Comparison of ENCODE assay signal across 9 mouse cellular contexts in the genomic region with DNA sequence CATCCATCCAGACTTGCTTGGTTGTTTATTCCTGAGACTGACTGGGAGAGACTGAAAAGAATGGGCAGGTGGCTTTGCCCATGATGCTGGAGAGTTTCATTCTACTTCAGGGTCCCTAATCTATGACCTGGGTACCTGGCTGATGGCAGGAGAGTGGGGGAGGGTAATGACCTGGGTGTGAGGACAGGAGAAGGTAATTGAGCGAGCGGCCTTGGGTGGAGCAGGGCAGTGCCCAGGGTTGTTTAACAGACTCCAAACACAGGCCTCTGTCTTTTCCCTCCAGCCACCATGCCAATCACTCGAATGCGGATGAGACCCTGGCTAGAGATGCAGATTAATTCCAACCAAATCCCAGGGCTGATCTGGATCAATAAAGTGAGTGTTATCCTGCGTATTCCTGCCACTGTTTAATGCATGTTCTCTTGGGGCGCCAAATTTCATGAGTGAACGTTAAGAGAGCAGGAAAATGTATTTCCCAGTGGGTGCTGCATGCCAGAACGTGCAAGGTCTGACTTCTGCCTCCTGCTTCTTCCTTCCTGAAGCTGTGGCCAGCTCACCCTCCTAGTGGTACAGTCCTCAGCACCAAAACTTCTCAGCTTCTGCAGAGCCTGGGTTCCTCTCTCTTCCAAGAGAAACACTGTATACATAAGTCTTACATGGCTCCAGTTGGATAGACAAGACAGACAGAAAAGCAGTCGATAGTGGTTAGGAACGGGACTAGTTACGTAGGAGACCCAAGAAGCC. TPM values are rescaled to one million over a fixed set of nuclear protein-coding genes. Genes with fewer than 3 reads are reported as not detected.
DNase-seq lines count a peak whose midpoint lies in the region; ATAC-seq and TF ChIP-seq lines count a peak whose summit lies in the region.
"Had no signal": no experiment of that assay in that cellular context is flagged by ENCODE, and none has a peak within 500 bp of the region (broad histone marks: within the 10 kb centered on the region; RNA-seq: fewer than 3 reads in every experiment).

No protein-coding gene starts in this region.

- H3K27ac ChIP-seq in liver, adult 2 months (replicated peaks; ENCODE audit: insufficient read depth, low read depth, low read length): peak overlapping the region; percentile 86
- H3K27ac ChIP-seq in embryonic facial prominence, embryonic 13.5 days: no peak overlapping the region

- TF ChIP-seq POLR2A in liver, adult 2 months (IDR thresholded peaks at IDR 0.05; ENCODE audit: extremely low read depth, insufficient read depth, low read length): no peak
- no peak for TF ChIP-seq POLR2A in myocyte (IDR thresholded peaks at IDR 0.05; ENCODE audit: insufficient read length, low read depth)

- DNase-seq in liver, adult 2 months (ENCODE audit: extremely low read depth, low read depth, low spot score): peak; percentile 64
- DNase-seq in liver: no peak
- peak; percentile 60 for DNase-seq in induced T-regulatory cell, adult 2 months (ENCODE audit: low read depth)
- DNase-seq in ovary, postnatal 10 days (ENCODE audit: low spot score): no peak
- DNase-seq in layer of hippocampus, adult 9-10 months (ENCODE audit: low spot score): no peak
- DNase-seq in urinary bladder, postnatal 4 days (ENCODE audit: low spot score in 2 of 2): no peak

- no peaks in the 10 kb centered on the region for H3K9me3 ChIP-seq in embryonic facial prominence, embryonic 13.5 days

- peak overlapping the region; percentile 79 for H3K4me2 ChIP-seq in embryonic facial prominence, embryonic 13.5 days
- H3K4me2 ChIP-seq in myocyte (ENCODE audit: low read depth): peak overlapping the region; percentile 86

- no peaks in the 10 kb centered on the region for H3K27me3 ChIP-seq in liver, adult 2 months (ENCODE audit: control insufficient read depth, insufficient read depth, low read length)
- H3K27me3 ChIP-seq in embryonic facial prominence, embryonic 13.5 days: peaks cover 5% of the 10 kb centered on the region
- no peaks in the 10 kb centered on the region for H3K27me3 ChIP-seq in myocyte (ENCODE audit: control insufficient read depth, insufficient read depth, insufficient read length)

- H3K4me3 ChIP-seq in liver, adult 2 months (ENCODE audit: insufficient read depth, low read depth, low read length): peak overlapping the region; percentile 81
- peak overlapping the region; percentile 75 for H3K4me3 ChIP-seq in embryonic facial prominence, embryonic 13.5 days
- peak overlapping the region; percentile 89 for H3K4me3 ChIP-seq in myocyte

- WGBS in liver, adult 2 months: 22% methylated on average over 11 of the region's 11 CpGs
- WGBS in embryonic facial prominence, embryonic 13.5 days: 83% methylated on average over 11 of the region's 11 CpGs

- TF ChIP-seq CTCF in liver, adult 2 months (IDR thresholded peaks at IDR 0.05; ENCODE audit: low read depth, low read length): no peak

- H3K4me1 ChIP-seq in liver, adult 2 months (ENCODE audit: control insufficient read depth, insufficient read depth, low read length): peaks cover 14% of the 10 kb centered on the region
- peaks cover 17% of the 10 kb centered on the region for H3K4me1 ChIP-seq in embryonic facial prominence, embryonic 13.5 days

- no peak for ATAC-seq in embryonic facial prominence, embryonic 13.5 days (ENCODE audit: insufficient number of reproducible peaks, insufficient read depth, low FRiP score, low TSS enrichment, low read depth)

- H3K79me2 ChIP-seq in liver, adult 2 months (ENCODE audit: control insufficient read depth, insufficient read depth, low read length): no peaks in the 10 kb centered on the region; the same call in 1 of the 2 replicates
- H3K79me2 ChIP-seq in myocyte (ENCODE audit: control insufficient read depth, insufficient read depth): peaks cover 29% of the 10 kb centered on the region

- peak overlapping the region; percentile 91 for H3K9ac ChIP-seq in liver, adult 2 months (ENCODE audit: low read depth, low read length)
- H3K9ac ChIP-seq in embryonic facial prominence, embryonic 13.5 days: no peak overlapping the region

- peaks cover 22% of the 10 kb centered on the region for H3K36me3 ChIP-seq in liver, adult 2 months (ENCODE audit: control insufficient read depth, insufficient read depth, low read length)
- peaks cover 2% of the 10 kb centered on the region for H3K36me3 ChIP-seq in embryonic facial prominence, embryonic 13.5 days
- H3K36me3 ChIP-seq in myocyte (ENCODE audit: control insufficient read depth, insufficient read depth): peaks cover 23% of the 10 kb centered on the region

- peak overlapping the region; percentile 78 for H3ac ChIP-seq in myocyte (ENCODE audit: control insufficient read depth, insufficient read length)

TF ChIP-seq in myocyte, 11 proteins besides CTCF, POLR2A, EP300 and RAD21:
- no peak for TF ChIP-seq SRF (IDR thresholded peaks at IDR 0.05; ENCODE audit: control insufficient read depth, insufficient read length, low read depth)
- TF ChIP-seq REST (IDR thresholded peaks at IDR 0.05; ENCODE audit: insufficient read depth, insufficient read length): no peak
- TF ChIP-seq TCF12 (IDR thresholded peaks at IDR 0.05; ENCODE audit: insufficient read depth, poor library complexity, severe bottlenecking): no peak
- TF ChIP-seq USF1 (IDR thresholded peaks at IDR 0.05; ENCODE audit: low read depth): no peak
- no peak for TF ChIP-seq MAX (IDR thresholded peaks at IDR 0.05; ENCODE audit: low read depth)
- no peak for TF ChIP-seq MYOG (IDR thresholded peaks at IDR 0.05; ENCODE audit: control insufficient read depth in 1 of 3, insufficient read depth in 1 of 3, insufficient read length in 2 of 3, low read depth in 2 of 3)
- TF ChIP-seq MYOD1 (IDR thresholded peaks at IDR 0.05; ENCODE audit: control insufficient read depth in 1 of 3, insufficient read length in 2 of 3, low read depth in 2 of 3): no peak
- TF ChIP-seq CEBPB (IDR thresholded peaks at IDR 0.05; ENCODE audit: insufficient read depth, poor library complexity, severe bottlenecking): no peak
- no peak for TF ChIP-seq E2F4 (IDR thresholded peaks at IDR 0.05; ENCODE audit: insufficient read depth)

RNA-seq across cellular contexts. Expression of gene Irf1, which starts 1.4 kb away (rescaled TPM):
- 37.5 and 44.2 TPM in 2 replicates for total RNA-seq in liver, adult 2 months (2014; rRNA removed)
- 27.9 and 43.0 TPM in 2 replicates for polyA plus RNA-seq in liver, adult 2 months (2012; rRNA removed)
- 8.6 and 9.5 TPM in 2 replicates for polyA plus RNA-seq in embryonic facial prominence, embryonic 13.5 days (2015; fragmentation: Nextera tagmentation; extraction: Ambion mirVana)
- 25.0 TPM for polyA plus RNA-seq in myocyte (2012; fragmentation: generic; extraction: Trizol)

RNA-seq across cellular contexts. Expression of gene Gm17334, which starts 1.8 kb away (rescaled TPM):
- not detected in 2 replicates for total RNA-seq in liver, adult 2 months (2014; rRNA removed)
- polyA plus RNA-seq in liver, adult 2 months (2012; rRNA removed): 0.16 TPM in 1 of 2 replicates, not detected in the other
- not detected in 2 replicates for polyA plus RNA-seq in embryonic facial prominence, embryonic 13.5 days (2015; fragmentation: Nextera tagmentation; extraction: Ambion mirVana)
- polyA plus RNA-seq in myocyte (2012; fragmentation: generic; extraction: Trizol): 0.19 TPM

RNA-seq across cellular contexts. Expression of gene Il5, which starts 50.6 kb away (rescaled TPM):
- total RNA-seq in liver, adult 2 months (2014; rRNA removed): 0.09 TPM in 1 of 2 replicates, not detected in the other
- not detected in 2 replicates for polyA plus RNA-seq in liver, adult 2 months (2012; rRNA removed)
- polyA plus RNA-seq in embryonic facial prominence, embryonic 13.5 days (2015; fragmentation: Nextera tagmentation; extraction: Ambion mirVana): not detected in 2 replicates
- polyA plus RNA-seq in myocyte (2012; fragmentation: generic; extraction: Trizol): not detected
- polyA plus RNA-seq: gonadal fat pad, adult 2 months had no signal

Comparison
In these comparisons a context has a peak if more than half of its experiments do, and no peak if none do; other contexts are left out.
1. DNase-seq: peak in liver, adult 2 months (single experiment) and induced T-regulatory cell, adult 2 months (single experiment); none in liver (single experiment), ovary, postnatal 10 days (single experiment), layer of hippocampus, adult 9-10 months (single experiment) and urinary bladder, postnatal 4 days (0 of 2).
2. Peak in every context shown above with its lines, with median percentiles within 50 percentile points of each other: H3K4me3 ChIP-seq.